Mouse (Mus musculus) liver, embryonic 14.5 days (tissue): ENCODE data around the gene Kxd1. TPM values are rescaled to one million over a fixed set of nuclear protein-coding genes. Genes with fewer than 3 reads are reported as not detected.
"Not testable (repeated sequence)": the region's sequence is repeated elsewhere in the genome, so short reads cannot be mapped to it uniquely, and the experiment has no call there.

Experiments
- ATAC-seq: fragments of 200-750 bp; cut with Nextera tagmentation; 2 replicates; pipeline ENCODE4 v1.8.0; 2017; ENCODE audit warnings: moderate number of reproducible peaks, mild to moderate bottlenecking, moderate library complexity; ENCODE audit not compliant: insufficient read depth
- DNase-seq, 3 experiments: peaks; one replicate each; pipeline ENCODE4 v3.0.0-alpha.2; 2012 to 2013; ENCODE audit warnings: low read depth in 3 of 3, low spot score in 3 of 3
- H3K27ac ChIP-seq: fragments of 300-500 bp; sonication (generic); 2 replicates; pipeline ENCODE4 v1.5.1; 2014; ENCODE audit warnings: moderate library complexity, mild to moderate bottlenecking, control low read depth, inconsistent platforms
- H3K27me3 ChIP-seq: fragments of 300-500 bp; sonication (generic); 2 replicates; pipeline ENCODE4 v1.6.1; 2014; ENCODE audit warnings: mild to moderate bottlenecking, low read length, moderate library complexity; ENCODE audit not compliant: control insufficient read depth, insufficient read depth
- H3K36me3 ChIP-seq: fragments of 300-500 bp; sonication (generic); replicated peaks from 2 replicates; pipeline ENCODE4 v1.6.1; 2014; ENCODE audit warnings: low read depth; ENCODE audit not compliant: control insufficient read depth, insufficient read depth
- H3K4me1 ChIP-seq, 2 experiments: fragments of 200-500 bp in 1 of 2; fragments of 300-500 bp in 1 of 2; sonication (generic) in 1 of 2; replicated peaks; 2 replicates each; pipeline ENCODE4 v1.6.1; 2012 to 2014; ENCODE audit warnings: antibody characterized with exemption in 1 of 2, inconsistent platforms in 1 of 2, low read length in 1 of 2; ENCODE audit not compliant: control insufficient read depth in 2 of 2, insufficient read depth in 2 of 2
- H3K4me2 ChIP-seq: fragments of 300-500 bp; sonication (generic); 2 replicates; pipeline ENCODE4 v1.6.1; 2014; ENCODE audit warnings: low read depth, mild to moderate bottlenecking, control low read depth, moderate library complexity
- H3K4me3 ChIP-seq, 2 experiments: fragments of 200-500 bp in 1 of 2; fragments of 300-500 bp in 1 of 2; sonication (generic) in 1 of 2; 2 replicates each; pipeline ENCODE4 v1.5.1; 2012 to 2014; ENCODE audit warnings: low read depth in 2 of 2, low read length in 2 of 2, mild to moderate bottlenecking in 2 of 2, control low read depth in 1 of 2, inconsistent platforms in 1 of 2, moderate library complexity in 1 of 2; ENCODE audit not compliant: insufficient read depth in 1 of 2
- H3K9ac ChIP-seq: fragments of 300-500 bp; sonication (generic); replicated peaks from 2 replicates; pipeline ENCODE4 v1.6.1; 2014; ENCODE audit warnings: mild to moderate bottlenecking, control low read depth, moderate library complexity
- H3K9me3 ChIP-seq: fragments of 300-500 bp; sonication (generic); 2 replicates; pipeline ENCODE4 v1.6.1; 2016; ENCODE audit warnings: low read length, mixed read lengths; ENCODE audit not compliant: control insufficient read depth
- CTCF ChIP-seq: IDR thresholded peaks from 2 replicates; pipeline ENCODE4 v1.5.1; 2016; ENCODE audit warnings: antibody characterized with exemption, low read depth, control low read depth
- EP300 ChIP-seq: IDR thresholded peaks from 2 replicates; pipeline ENCODE4 v1.6.1; 2016; ENCODE audit warnings: antibody characterized with exemption, low read depth
- WGBS: fragments of 180-500 bp; shearing (Covaris S2); extraction: QIAGEN DNeasy Blood & Tissue Kit; methylation state at CpG from one replicate; pipeline ENCODE4 v1.1.7; 2014; ENCODE audit not compliant: insufficient replicate concordance; 5-methylcytosine and 5-hydroxymethylcytosine counted together
- polyA plus RNA-seq, 2 experiments: library from polyadenylated mRNA; depleted of rRNA in 1 of 2; stranded (reverse) in 1 of 2; unstranded in 1 of 2; fragments of >200 nt; fragmentation: Nextera tagmentation in 1 of 2; extraction: Ambion mirVana in 1 of 2; gene quantifications; 2 replicates each; pipeline versions ENCODE4 v1.2.1 to v1.2.3; 2012 to 2014

Gene Kxd1
- polyA plus RNA-seq, 2 experiments = 28.9 to 32.6 TPM

- no peak for ATAC-seq
- Histone ChIP-seq H3K4me1 (peaks cover 22 to 26% of the 10 kb centered on the region in 2 experiments), H3K4me3 (peak overlapping the region in 1 of 2 experiments; percentile 64; a peak in 2 of 4 replicates), H3K27ac (peak overlapping the region; percentile 91), H3K9me3 (no peaks in the 10 kb centered on the region), H3K9ac (peak overlapping the region; percentile 96), H3K4me2 (peak overlapping the region; percentile 92), H3K36me3 (peaks cover 43% of the 10 kb centered on the region), H3K27me3 (no peaks in the 10 kb centered on the region)
- no peak for DNase-seq
- TF ChIP-seq EP300 = no peak
- TF ChIP-seq CTCF = no peak
- WGBS = 68% methylated on average over 2 of the region's 2 CpGs
Observed at GRCm38 (mm10) chr8:70511770-70512169, 16.0 kb downstream of the Kxd1 start.

GRCm38 (mm10) chr8:70511174-70511573 lies 16.6 kb downstream of the Kxd1 start:
- 31% methylated on average over 6 of the region's 6 CpGs for WGBS
- Histone ChIP-seq H3K9ac (peak overlapping the region; percentile 96), H3K36me3 (peaks cover 38% of the 10 kb centered on the region), H3K4me2 (peak overlapping the region; percentile 92), H3K4me1 (peaks cover 22 to 27% of the 10 kb centered on the region in 2 experiments), H3K4me3 (peak overlapping the region; percentile 64 to 90), H3K27ac (peak overlapping the region; percentile 91)
- DNase-seq, ATAC-seq, H3K9me3 ChIP-seq, H3K27me3 ChIP-seq: not testable (repeated sequence)

GRCm38 (mm10) chr8:70510228-70510915 lies 17.4 kb downstream of the Kxd1 start, which contains the start of gene Uba52:
TSS of gene Uba52 (minus strand) at chr8:70510801.
- peak within 1 kb of the TSS; percentile 92 for H3K4me2 ChIP-seq

GRCm38 (mm10) chr8:70509281-70509952 lies 18.3 kb downstream of the Kxd1 start:
- 2% methylated on average over 25 of the region's 25 CpGs for WGBS
- Histone ChIP-seq H3K9me3 (no peaks in the 10 kb centered on the region), H3K27me3 (no peaks in the 10 kb centered on the region), H3K4me2 (peak overlapping the region; percentile 92), H3K27ac (peak overlapping the region; percentile 91), H3K4me1 (peaks cover 27 to 38% of the 10 kb centered on the region in 2 experiments), H3K36me3 (peaks cover 38% of the 10 kb centered on the region), H3K9ac (peak overlapping the region; percentile 96), H3K4me3 (peak overlapping the region; percentile 64 to 90)
- no peak for TF ChIP-seq EP300
- no peak for TF ChIP-seq CTCF
- ATAC-seq (no peak), DNase-seq (no peak)

More at GRCm38 (mm10) chr8:70510228-70510915, 17.4 kb downstream of the Kxd1 start, which contains the start of gene Uba52:
- H3K4me1 ChIP-seq = peaks cover 27 to 34% of the 10 kb centered on the region in 2 experiments
- peaks cover 38% of the 10 kb centered on the region for H3K36me3 ChIP-seq
- peak within 1 kb of the TSS; percentile 96 for H3K9ac ChIP-seq
- DNase-seq (peak; percentile 93 to 95 (median 94)), ATAC-seq (peak; percentile 77)
- WGBS = 1% methylated on average over 74 of the region's 74 CpGs
- no peaks in the 10 kb centered on the region for H3K27me3 ChIP-seq
- H3K4me3 ChIP-seq = peak within 1 kb of the TSS; percentile 64 to 90
- TF ChIP-seq CTCF = no peak
- TF ChIP-seq EP300 = 0 out of 2 replicates have a peak, but pooled peaks have one; percentile 17
- H3K9me3 ChIP-seq = no peaks in the 10 kb centered on the region
- H3K27ac ChIP-seq = peak within 1 kb of the TSS; percentile 91

- no peak for TF ChIP-seq CTCF
- no peak for TF ChIP-seq EP300
- H3K4me2 ChIP-seq = peak overlapping the region; percentile 83
- DNase-seq (no peak), ATAC-seq (no peak)
- peaks cover 29 to 40% of the 10 kb centered on the region in 2 experiments for H3K4me1 ChIP-seq
- no peaks in the 10 kb centered on the region for H3K9me3 ChIP-seq
- H3K27me3 ChIP-seq = 0 out of 2 replicates have a peak, but pooled peaks cover 5% of the 10 kb centered on the region
- H3K36me3 ChIP-seq = peaks cover 21% of the 10 kb centered on the region
- H3K9ac ChIP-seq = no peak overlapping the region; the same call in 1 of the 2 replicates
- WGBS = 44% methylated on average over 5 of the region's 5 CpGs
- peak overlapping the region; percentile 52 for H3K27ac ChIP-seq
- peak overlapping the region; percentile 36 to 77 for H3K4me3 ChIP-seq
Observed at GRCm38 (mm10) chr8:70507027-70507393, 20.7 kb downstream of the Kxd1 start.
